Mouse (Mus musculus) adrenal gland (tissue): ENCODE results near the gene Ccdc33.

ENCODE experiments used
- intact Hi-C: fragments of 180-260 bp; cut with DNase I; formaldehyde crosslinking; loops from one replicate; pipeline ENCODE4 v1.15.1; 2025

The Ccdc33 gene

DNA sequence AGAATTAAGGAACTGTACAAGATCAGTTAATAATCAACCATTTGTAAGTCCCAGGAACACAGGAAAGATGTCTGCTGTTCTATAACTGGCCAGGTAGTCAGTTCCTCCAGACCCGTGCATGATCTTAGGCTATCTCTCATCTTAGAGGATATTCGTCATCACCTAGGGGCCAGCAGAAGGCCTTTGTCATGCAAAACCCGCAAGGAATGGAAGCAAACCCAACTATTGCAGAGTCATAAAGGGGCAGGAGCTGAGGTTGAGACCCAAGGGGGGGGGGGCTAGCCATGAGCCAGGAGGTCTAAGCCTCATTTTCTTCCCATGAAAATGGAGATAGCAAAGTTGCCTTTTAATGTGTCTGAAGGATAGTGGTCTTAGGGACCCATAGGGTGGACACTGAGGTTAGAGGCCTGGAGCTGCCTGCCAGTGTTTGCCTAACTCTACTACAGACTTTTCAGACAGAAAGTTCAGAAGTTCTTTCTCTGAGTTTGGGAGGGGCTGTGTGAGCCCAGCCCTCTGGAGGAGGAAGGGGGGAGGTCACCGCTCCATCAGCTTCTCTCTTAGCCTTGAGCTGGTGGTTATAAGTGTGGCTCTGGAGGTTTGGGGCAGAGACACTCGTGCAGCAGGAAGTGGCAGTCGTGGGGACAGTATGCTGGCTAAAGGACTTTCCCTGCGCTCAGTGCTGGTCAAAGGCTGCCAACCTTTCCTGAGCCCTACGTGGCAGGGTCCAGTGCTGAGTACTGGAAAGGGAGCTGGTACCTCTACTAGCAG, 104.0 kb downstream of the Ccdc33 start:
- intact Hi-C loops = no loop called here

DNA sequence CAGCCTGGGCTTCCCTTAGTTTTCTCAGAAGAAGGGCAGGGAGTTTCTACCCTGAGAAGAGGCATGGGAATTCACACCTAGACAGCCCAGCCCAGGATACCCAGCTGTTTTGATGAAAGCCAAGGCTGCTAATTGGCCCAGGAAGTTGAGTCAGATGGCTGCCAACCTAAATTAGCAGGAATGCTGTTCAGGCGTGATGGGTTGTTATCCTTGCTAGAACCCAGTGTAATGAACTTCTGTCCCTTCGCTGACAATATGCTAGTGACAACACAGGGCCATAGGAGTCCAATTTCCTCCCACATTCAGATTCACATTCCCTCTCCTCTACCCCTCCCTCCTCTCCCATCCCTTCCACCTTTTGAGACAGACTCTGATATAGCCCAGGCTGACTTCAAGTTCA, 105.7 kb downstream of the Ccdc33 start:
- intact Hi-C loops = no loop called here

DNA sequence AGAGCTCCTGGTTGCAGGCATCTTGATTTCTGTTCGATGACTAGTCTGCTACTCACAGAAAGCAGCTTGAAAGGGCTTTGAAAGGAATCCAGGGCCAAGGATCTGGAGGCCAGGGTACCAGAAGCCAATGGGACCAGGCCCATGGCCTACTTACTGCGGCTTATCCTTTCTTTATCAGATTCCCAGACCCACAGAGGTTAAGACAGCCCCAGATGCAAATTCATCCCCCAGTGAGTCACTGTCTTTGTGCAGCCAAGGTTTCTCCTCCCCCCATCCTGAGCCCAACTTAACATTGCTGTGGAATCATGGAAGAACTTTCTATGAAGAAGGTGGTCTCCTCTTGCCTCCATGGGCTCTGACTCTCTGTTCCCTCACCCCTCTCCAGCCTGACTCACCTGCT, 106.1 kb downstream of the Ccdc33 start:
- intact Hi-C loops = no loop called here

DNA sequence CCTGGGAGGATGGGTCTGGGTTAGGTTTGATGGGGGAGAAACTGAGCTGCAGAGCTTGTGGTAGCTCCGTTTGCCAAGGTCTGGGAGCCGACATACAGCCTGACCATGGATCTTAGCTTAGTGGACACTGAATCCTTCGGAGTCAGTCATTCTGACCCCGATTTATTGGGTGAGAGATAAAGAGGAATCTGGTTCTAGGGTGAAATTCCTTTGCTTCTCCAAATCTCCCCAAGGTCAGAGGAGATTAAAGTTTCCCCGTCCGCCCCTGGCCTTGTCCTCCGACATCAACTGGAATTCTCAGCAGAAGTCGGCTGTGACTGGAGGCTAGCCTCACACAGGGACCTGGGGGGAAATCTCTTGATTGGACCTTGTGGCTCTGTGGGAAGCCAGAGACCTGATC, 107.1 kb downstream of the Ccdc33 start:
- intact Hi-C loops = no loop called here

DNA sequence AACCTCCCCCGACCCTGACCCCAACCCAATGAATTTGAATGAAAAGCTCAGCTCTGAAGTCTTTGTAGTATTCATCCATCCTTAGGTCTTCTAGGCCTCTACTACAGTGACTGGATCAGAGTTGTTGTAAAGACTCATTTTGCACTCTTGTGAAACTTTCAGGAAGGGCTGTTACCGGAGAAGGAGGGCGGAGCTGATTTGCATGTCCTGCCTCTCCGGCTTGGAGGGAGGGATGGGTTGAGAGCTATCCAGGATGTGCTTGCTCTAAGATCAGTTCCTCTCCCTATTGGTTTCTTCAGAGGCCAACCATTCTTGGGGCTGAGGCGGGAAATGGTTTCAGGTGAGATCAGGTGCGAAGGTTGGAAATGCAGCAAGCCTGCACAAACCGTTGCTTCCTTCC, 107.6 kb downstream of the Ccdc33 start:
- intact Hi-C loops = no loop called here

DNA sequence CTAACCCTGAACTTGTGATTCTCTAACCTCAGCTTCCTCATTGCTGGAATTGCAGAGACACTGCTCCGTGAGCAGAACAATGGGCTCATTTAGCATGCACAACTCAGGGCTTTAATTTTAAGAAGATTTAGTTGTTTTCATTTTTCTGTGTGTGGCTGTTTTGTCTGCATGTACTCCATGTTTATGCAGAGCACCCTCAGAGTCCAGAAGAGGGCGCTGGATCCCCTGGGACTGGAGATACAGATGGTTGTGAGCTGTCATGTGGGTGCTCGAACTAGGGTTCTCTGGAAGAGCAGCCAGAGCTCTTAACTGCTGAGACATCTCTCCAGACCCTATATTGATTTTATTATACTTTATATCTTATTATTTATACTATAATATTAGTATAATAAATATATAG, 109.0 kb downstream of the Ccdc33 start:
- intact Hi-C loops = no loop called here

DNA sequence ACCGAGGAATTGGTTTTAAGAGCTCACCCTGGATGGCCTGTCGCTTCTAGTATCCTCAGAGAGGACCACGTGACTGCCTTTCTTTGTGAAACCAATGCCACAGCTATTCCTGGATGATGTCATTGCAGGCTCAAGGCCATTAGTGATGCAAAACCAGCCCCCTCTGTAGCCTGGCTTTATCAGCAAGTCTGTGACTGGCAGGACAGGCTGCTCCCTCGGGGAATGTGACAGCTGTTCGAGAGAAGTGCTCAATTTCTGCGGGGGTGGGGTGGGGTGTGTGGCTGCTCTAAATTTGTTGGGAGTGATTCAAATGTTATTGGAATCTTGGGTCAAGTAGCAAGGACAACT, 109.6 kb downstream of the Ccdc33 start:
- intact Hi-C loops = no loop called here

DNA sequence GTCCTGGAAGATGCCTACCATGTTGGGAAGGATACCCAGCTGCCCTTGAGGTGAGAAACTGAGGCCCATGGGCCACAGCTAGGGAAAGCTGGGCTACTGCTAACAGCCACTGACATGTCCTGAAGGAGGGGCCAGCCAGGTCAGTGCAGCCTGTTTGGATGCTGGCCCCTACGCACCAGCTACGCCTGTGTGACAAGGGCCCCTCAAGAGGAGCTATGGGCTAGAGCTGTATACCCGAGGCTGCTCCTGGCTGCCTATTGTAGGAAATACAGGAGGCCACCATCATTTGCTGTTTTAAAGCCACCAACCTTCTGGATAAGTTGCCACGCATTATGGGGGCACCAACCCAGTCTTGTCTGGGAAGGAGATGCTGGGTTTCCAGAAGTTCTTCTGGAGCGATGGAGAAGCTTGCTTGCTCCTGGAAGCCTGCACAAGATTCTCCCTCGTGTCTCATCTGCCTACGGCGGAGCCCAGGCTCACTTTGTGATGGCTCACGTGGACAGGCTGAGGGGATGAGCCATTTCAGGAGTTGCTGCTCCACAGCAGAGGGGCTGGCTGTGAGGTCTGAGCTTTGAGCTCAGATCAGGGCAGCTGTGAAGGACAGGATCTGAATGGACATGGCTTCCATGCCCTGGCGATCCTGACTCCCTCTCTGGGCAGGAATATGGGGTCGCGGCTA, 110.1 kb downstream of the Ccdc33 start:
- intact Hi-C loops = no loop called here

DNA sequence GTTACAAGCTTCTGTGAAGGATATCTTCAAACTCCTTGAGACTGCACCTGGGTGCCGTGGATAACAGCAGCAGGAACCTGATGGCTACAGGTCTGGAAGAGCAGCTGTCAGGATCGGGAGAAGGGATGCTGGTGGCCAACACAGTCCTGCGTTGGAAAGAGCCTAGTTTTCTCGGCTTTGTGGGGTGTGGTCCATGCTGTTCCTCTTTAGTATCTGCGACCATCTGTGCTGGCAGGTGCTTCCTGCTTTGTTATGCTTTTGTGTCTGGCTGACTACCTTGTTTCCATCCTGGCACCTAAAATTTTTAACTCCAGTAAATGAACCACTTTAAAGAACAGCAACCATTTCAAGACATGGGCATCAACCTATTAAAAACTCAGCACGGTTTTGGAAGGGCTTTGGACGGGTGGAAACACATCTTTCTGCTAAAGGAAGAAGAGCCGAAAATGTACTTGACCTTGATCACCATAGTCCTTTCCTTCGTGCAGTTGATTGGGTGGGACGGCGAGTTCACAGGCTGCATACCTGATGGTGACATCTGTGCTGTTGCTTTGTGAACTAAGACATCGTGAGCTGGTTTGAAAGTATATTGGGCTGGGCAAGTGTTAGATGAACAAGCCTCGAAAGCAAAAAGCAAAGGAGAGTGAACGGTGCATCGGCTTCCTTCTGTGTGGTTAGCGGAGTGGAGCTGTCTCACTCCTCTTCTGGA, 112.7 kb downstream of the Ccdc33 start, which contains the start of gene Cyp11a1:
Gene Cyp11a1 (plus strand): TSS at position 659 of the 709 bp plus-strand sequence.
- intact Hi-C loops = no loop called here

DNA sequence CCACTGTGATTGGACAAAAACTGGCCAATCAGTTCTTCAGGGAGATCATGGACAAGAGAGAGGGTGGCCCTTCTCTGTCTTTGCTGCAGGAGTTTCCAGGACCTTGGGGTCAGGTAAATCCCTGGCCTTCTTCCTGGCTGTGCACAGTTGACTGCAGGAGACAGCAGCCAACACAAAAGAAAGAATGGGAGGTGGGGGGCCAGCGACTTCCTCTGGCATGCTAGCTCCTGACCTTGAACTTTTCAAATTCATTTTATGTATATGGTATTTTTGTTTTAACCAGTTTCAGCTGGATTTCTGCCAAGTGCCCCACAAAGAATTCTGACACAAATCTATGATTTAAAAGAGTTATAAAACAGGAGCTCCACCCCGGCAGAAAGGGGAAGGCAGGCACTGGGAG, 115.4 kb downstream of the Ccdc33 start:
- intact Hi-C loops = no loop called here

DNA sequence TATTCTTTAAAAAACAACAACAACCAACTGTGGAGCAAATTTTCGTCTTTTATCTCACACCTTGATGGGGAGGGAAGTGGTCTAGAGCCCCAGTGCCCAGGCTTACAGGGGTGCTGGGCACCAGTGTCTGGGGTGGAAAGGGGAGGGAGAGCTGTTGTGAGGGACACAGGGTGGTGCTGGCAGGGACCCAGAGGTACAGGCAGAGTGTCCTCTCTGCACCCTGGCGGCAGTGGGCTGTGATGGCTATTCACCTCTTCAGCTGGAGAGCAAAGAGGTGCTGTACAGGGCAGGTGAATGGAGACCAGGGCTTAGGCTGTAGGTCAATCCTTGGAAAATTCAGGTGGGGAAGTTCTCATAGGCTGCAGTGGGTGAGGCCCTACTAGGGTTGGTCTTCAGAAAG, 118.9 kb downstream of the Ccdc33 start:
- intact Hi-C loops = loop anchor here (2.0 to 10.0 kb wide), 2 partner anchors 137 to 235 kb away; partner anchors contain the start of gene Clk3

DNA sequence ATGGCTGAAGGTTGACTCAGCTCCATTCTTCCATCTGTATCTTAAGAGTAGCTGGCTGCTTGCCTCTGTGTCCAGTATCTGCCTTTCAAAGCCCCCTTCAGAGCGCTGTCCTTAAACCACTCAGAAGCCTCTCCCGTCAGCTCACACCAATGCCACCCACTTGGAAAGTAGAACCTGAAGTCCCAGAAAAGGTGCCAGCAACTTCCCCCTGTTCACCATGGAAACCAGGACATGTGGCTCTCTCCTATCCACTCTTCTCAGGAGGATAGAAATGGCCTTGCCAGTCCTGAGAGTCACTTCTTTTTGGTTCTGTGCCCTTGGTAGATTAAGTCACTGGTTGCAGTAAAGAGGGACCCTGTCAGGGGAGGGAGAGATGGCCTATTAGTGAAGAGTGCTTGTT, 119.9 kb downstream of the Ccdc33 start:
- intact Hi-C loops = loop anchor here (2.0 to 10.0 kb wide), 2 partner anchors 136 to 234 kb away; partner anchors contain the start of gene Clk3

DNA sequence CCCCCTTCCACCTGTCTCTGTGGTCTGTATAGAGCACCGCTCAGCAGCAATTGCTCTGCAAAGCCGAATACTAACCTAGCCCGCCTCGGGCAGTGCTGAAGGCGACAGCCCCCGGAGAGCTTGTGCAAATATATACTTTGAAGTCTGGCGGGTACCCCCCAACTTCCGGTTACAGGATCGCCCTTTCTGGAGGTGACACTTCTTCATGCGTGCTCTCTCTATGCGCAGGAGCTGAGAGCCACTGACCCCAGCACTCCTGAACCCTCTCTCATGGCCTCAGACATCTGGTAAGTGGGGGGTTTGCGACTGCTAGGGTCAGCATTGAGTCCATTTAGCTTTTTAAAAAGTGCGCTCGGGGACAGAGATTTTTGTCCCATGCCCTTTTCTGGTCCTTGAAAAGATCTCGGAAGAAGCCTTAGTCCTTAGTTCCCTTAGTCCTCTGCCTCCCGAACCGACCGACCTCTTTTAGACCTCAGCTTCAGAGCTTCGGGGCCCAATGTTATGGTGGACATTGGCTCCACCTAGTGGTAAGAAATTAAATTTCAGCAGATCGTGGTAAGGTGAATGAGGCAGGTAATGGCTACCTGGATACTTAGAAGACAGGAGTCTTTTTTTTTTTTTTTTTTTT, 120.5 kb downstream of the Ccdc33 start:
- intact Hi-C loops = loop anchor here (2.0 to 10.0 kb wide), 2 partner anchors 135 to 233 kb away; partner anchors contain the start of gene Clk3

DNA sequence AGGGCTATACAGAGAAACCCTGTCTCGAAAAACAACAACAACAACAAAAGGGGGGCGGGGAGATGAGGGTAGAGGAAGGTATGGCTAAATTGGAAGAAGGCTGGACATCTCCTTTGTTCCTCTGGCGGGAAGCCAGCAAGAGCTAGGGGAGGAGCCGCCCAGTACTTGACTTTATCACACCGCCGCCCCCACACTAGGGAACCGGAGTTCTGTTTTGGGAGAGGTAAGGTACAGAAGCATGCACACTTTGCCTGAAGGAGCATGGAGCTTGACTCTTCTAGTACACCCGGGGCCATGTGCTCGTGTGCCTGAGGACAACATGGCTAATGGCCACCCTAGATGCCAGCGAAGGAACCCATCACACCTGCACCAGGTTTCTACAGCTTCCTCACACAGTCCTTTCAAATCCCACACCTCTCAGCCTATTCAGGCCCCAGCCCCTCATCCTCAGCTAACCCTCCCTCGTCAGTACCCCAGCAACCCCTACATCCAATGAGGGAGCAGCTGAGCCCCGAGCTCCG, 121.1 kb downstream of the Ccdc33 start:
- intact Hi-C loops = loop anchor here (2.0 to 10.0 kb wide), 2 partner anchors 135 to 233 kb away; partner anchors contain the start of gene Clk3

DNA sequence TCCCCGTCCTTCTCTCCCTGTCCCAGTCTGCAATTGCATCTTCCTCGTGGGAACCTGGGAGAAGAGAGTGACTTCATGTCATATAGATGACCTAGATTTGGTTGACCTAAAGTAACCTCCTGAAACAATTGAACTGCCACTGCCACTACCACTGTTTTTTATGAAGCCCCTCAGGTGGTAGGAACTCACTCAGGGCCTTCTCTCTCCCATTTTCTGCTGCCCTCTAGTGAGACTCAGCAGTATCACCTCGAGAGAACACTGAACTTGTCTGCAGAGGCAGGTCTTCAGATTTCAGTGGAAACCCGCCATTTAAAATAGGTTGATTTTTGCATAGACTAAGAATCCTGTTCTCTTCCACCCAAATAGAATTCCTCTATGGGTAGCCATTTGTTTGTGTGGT, 123.3 kb downstream of the Ccdc33 start:
- intact Hi-C loops = loop anchor here (10.0 kb wide), 1 partner anchor 230 kb away; the partner anchor contains the start of gene Clk3

DNA sequence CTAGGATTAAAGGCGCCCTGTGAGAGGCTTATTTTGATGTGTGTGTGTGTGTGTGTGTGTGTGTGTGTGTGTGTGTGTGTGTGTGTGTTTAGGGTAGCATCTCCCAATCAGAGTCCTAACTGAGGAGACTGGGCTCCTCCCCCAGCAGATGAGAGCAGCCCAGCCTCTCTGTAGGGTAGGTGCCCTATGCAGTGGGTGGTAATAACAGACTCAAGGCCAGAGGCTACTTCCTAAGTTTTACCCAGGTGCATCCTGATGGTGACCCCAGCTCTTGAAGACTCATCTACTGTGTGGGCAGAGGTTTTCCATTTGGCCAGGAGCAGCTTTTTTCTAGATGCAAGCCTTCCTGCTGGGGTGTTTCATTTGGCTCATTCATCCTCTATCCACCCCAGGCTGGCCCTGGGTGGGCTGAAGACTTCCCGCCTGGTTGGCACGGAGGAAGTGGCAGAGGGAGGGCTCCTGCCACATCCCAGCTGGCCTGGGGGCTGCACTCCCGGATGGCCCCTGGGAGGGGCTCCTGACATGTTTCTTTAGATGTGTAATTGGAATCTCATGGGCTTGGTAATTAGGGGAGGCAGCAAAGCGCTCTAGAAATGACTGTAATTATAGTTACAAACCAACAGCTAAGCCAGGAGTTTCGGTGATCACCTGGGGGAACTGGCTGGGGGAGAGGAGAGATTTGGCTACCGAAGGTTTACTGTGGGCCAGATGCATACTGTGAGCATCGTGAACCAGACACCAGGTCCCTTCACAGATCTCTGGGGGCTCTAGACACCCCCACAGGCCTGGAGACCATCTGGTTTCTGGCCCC, 125.6 kb downstream of the Ccdc33 start:
- intact Hi-C loops = loop anchor here (10.0 kb wide), 1 partner anchor 228 kb away; the partner anchor contains the start of gene Clk3

DNA sequence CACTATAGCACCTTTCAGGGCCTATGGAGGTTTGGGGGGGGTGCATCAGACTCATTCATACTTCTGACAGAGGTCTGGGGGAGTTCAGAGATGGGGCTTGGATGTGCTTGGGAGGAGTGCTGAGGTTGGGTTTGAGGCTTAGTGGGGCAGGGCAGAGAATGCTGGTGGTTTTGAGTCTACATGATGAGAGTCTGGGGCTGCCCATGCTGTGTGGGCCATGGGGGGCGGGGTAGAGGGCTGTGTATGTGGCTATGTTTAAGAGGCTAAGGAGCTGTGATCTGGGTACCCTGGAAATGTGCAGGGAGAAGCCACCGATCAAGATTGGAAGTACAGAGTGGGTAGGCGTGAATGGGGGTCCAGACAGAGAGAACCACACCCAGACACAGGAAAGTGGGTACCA, 126.6 kb downstream of the Ccdc33 start:
- intact Hi-C loops = loop anchor here (10.0 kb wide), 1 partner anchor 227 kb away; the partner anchor contains the start of gene Clk3

DNA sequence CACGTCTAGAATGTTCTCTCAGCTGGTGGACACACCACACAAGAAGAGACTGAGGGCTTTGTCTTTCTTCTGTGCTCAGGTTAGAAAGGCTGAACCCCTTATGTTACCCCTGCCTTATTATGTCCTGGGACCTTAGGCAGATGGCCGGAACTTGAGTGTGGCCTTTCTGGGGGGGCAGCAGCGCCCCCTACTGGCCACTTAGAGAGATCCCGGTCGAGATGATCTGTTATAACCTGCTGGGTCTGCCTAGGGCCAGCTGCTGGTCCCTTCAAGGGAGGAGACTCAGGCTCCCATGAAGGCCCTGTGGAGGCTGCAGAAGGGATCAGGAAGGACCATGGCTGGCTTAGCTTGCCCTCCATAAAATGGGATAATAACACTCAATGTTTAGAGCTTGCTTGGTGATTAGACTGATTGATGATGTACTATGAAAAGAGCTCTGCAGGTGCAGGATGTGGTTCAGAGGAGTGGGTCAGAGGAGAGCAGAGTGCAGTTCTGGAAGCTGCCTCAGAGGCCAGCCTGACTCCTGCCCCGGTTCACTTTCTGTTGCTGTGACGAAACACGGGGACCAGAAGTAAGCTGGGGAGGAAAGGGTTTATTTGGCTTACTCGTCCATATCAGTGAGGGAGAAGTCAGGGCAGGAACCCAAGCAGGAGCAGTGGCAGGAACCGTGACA, 128.0 kb downstream of the Ccdc33 start:
- intact Hi-C loops = loop anchor here (2.0 to 10.0 kb wide), 3 partner anchors 46 to 226 kb away; partner anchors contain the start of gene Clk3

DNA sequence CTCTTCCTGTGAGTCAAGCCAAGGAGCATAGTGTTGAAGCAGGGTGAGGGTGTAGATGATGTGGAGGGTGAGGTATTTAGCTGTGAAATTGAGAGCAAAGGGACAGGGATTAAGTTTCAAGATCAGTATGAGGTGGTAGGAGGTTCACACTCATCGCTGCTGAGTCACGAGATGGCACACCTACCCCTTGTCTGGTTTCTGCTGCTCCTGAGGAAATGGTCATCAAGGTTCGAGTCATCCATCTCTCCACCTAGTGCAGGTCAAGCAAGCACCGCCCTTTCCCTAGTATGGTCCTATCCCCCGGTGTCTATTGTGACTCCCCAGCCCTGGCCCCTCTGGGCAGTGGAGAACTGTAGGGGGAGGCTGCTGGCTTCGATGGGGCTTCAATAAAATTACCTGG, 129.3 kb downstream of the Ccdc33 start:
- intact Hi-C loops = no loop called here

DNA sequence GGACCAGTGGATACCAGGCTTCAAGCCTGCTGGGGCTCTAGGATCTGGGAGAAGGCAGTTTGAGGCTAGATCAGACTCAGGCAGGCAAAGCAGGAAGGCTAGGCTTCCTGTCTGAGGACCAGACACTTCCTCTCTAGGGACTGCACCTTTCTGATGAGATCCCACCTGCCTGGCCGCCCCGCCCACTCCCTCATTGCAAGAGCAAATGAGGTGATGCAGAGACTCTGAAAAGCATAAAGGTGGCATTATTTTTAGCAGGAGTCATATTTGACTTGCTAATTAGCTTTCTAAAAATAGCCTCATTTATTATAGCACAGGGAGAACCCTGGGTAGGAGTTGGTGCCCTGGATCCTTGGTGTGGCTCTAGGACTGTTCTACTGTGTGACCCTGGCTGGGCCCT, 130.5 kb downstream of the Ccdc33 start:
- intact Hi-C loops = no loop called here
